Mouse (Mus musculus) liver, embryonic 14.5 days (tissue): ENCODE data around the gene Nucb1. TPM values are rescaled to one million over a fixed set of nuclear protein-coding genes. Genes with fewer than 3 reads are reported as not detected.
"Not testable (repeated sequence)": the region's sequence is repeated elsewhere in the genome, so short reads cannot be mapped to it uniquely, and the experiment has no call there.

ENCODE experiments used
- ATAC-seq: fragments of 200-750 bp; cut with Nextera tagmentation; 2 replicates; pipeline ENCODE4 v1.8.0; 2017; ENCODE audit warnings: moderate number of reproducible peaks, mild to moderate bottlenecking, moderate library complexity; ENCODE audit not compliant: insufficient read depth
- DNase-seq, 3 experiments: peaks; one replicate each; pipeline ENCODE4 v3.0.0-alpha.2; 2012 to 2013; ENCODE audit warnings: low read depth in 3 of 3, low spot score in 3 of 3
- H3K27ac ChIP-seq: fragments of 300-500 bp; sonication (generic); 2 replicates; pipeline ENCODE4 v1.5.1; 2014; ENCODE audit warnings: moderate library complexity, mild to moderate bottlenecking, control low read depth, inconsistent platforms
- H3K27me3 ChIP-seq: fragments of 300-500 bp; sonication (generic); 2 replicates; pipeline ENCODE4 v1.6.1; 2014; ENCODE audit warnings: mild to moderate bottlenecking, low read length, moderate library complexity; ENCODE audit not compliant: control insufficient read depth, insufficient read depth
- H3K36me3 ChIP-seq: fragments of 300-500 bp; sonication (generic); replicated peaks from 2 replicates; pipeline ENCODE4 v1.6.1; 2014; ENCODE audit warnings: low read depth; ENCODE audit not compliant: control insufficient read depth, insufficient read depth
- H3K4me1 ChIP-seq, 2 experiments: fragments of 200-500 bp in 1 of 2; fragments of 300-500 bp in 1 of 2; sonication (generic) in 1 of 2; replicated peaks; 2 replicates each; pipeline ENCODE4 v1.6.1; 2012 to 2014; ENCODE audit warnings: antibody characterized with exemption in 1 of 2, inconsistent platforms in 1 of 2, low read length in 1 of 2; ENCODE audit not compliant: control insufficient read depth in 2 of 2, insufficient read depth in 2 of 2
- H3K4me2 ChIP-seq: fragments of 300-500 bp; sonication (generic); 2 replicates; pipeline ENCODE4 v1.6.1; 2014; ENCODE audit warnings: low read depth, mild to moderate bottlenecking, control low read depth, moderate library complexity
- H3K4me3 ChIP-seq, 2 experiments: fragments of 200-500 bp in 1 of 2; fragments of 300-500 bp in 1 of 2; sonication (generic) in 1 of 2; 2 replicates each; pipeline ENCODE4 v1.5.1; 2012 to 2014; ENCODE audit warnings: low read depth in 2 of 2, low read length in 2 of 2, mild to moderate bottlenecking in 2 of 2, control low read depth in 1 of 2, inconsistent platforms in 1 of 2, moderate library complexity in 1 of 2; ENCODE audit not compliant: insufficient read depth in 1 of 2
- H3K9ac ChIP-seq: fragments of 300-500 bp; sonication (generic); replicated peaks from 2 replicates; pipeline ENCODE4 v1.6.1; 2014; ENCODE audit warnings: mild to moderate bottlenecking, control low read depth, moderate library complexity
- H3K9me3 ChIP-seq: fragments of 300-500 bp; sonication (generic); 2 replicates; pipeline ENCODE4 v1.6.1; 2016; ENCODE audit warnings: low read length, mixed read lengths; ENCODE audit not compliant: control insufficient read depth
- CTCF ChIP-seq: IDR thresholded peaks from 2 replicates; pipeline ENCODE4 v1.5.1; 2016; ENCODE audit warnings: antibody characterized with exemption, low read depth, control low read depth
- EP300 ChIP-seq: IDR thresholded peaks from 2 replicates; pipeline ENCODE4 v1.6.1; 2016; ENCODE audit warnings: antibody characterized with exemption, low read depth
- WGBS: fragments of 180-500 bp; shearing (Covaris S2); extraction: QIAGEN DNeasy Blood & Tissue Kit; methylation state at CpG from one replicate; pipeline ENCODE4 v1.1.7; 2014; ENCODE audit not compliant: insufficient replicate concordance; 5-methylcytosine and 5-hydroxymethylcytosine counted together
- polyA plus RNA-seq, 2 experiments: library from polyadenylated mRNA; depleted of rRNA in 1 of 2; stranded (reverse) in 1 of 2; unstranded in 1 of 2; fragments of >200 nt; fragmentation: Nextera tagmentation in 1 of 2; extraction: Ambion mirVana in 1 of 2; gene quantifications; 2 replicates each; pipeline versions ENCODE4 v1.2.1 to v1.2.3; 2012 to 2014

Gene Nucb1
- polyA plus RNA-seq, 2 experiments, result 58.8 to 81.7 TPM

- Histone ChIP-seq H3K9ac (0 out of 2 replicates have a peak overlapping the region, but pooled peaks have one; percentile 9), H3K4me2 (peak overlapping the region; percentile 28; the same call in 1 of the 2 replicates), H3K4me1 (peaks cover 24 to 45% of the 10 kb centered on the region in 2 experiments), H3K27me3 (no peaks in the 10 kb centered on the region), H3K4me3 (no peak overlapping the region), H3K9me3 (no peaks in the 10 kb centered on the region), H3K27ac (no peak overlapping the region), H3K36me3 (no peaks in the 10 kb centered on the region)
- ATAC-seq (peak; percentile 56), DNase-seq (peak in 1 of 3 experiments; percentile 51)
- 16% methylated on average over 7 of the region's 7 CpGs for WGBS
- TF ChIP-seq EP300 (0 out of 2 replicates have a peak, but pooled peaks have one; percentile 9), CTCF (no peak)
Measured at GRCm38 (mm10) chr7:45486158-45486557, 24.0 kb downstream of the Nucb1 start.

GRCm38 (mm10) chr7:45484985-45485384 is 25.2 kb downstream of the Nucb1 start:
- not testable (repeated sequence) for H3K4me2 ChIP-seq, H3K36me3 ChIP-seq, H3K27ac ChIP-seq, H3K9me3 ChIP-seq, H3K9ac ChIP-seq, DNase-seq, H3K27me3 ChIP-seq, ATAC-seq, H3K4me3 ChIP-seq
- WGBS, result 79% methylated on average over 5 of the region's 5 CpGs
- peaks cover 22 to 35% of the 10 kb centered on the region in 2 experiments for H3K4me1 ChIP-seq

GRCm38 (mm10) chr7:45482166-45482565 is 28.0 kb downstream of the Nucb1 start:
- Histone ChIP-seq H3K9ac (no peak overlapping the region), H3K27ac (no peak overlapping the region), H3K36me3 (no peaks in the 10 kb centered on the region), H3K27me3 (no peaks in the 10 kb centered on the region), H3K9me3 (no peaks in the 10 kb centered on the region), H3K4me1 (peaks cover 10 to 20% of the 10 kb centered on the region in 2 experiments; a peak in 3 of 4 replicates), H3K4me3 (no peak overlapping the region), H3K4me2 (no peak overlapping the region)
- no peak for TF ChIP-seq CTCF
- DNase-seq (no peak), ATAC-seq (no peak)
- WGBS, result 9% methylated on average over 1 of the region's 1 CpGs

- ATAC-seq, result peak; percentile 72
Measured at GRCm38 (mm10) chr7:45481374-45481927, 28.8 kb downstream of the Nucb1 start, which contains the start of gene Tulp2. Gene Tulp2, plus strand, starts transcription at chr7:45481877.

GRCm38 (mm10) chr7:45480310-45480709 is 29.9 kb downstream of the Nucb1 start:
- not testable (repeated sequence) for H3K4me3 ChIP-seq, H3K36me3 ChIP-seq, H3K27ac ChIP-seq, H3K9ac ChIP-seq, ATAC-seq, H3K4me2 ChIP-seq, H3K9me3 ChIP-seq, H3K27me3 ChIP-seq, DNase-seq
- WGBS, result 66% methylated on average over 3 of the region's 4 CpGs
- H3K4me1 ChIP-seq, result peaks cover 7 to 17% of the 10 kb centered on the region in 2 experiments

More at GRCm38 (mm10) chr7:45481374-45481927, 28.8 kb downstream of the Nucb1 start, which contains the start of gene Tulp2:
- H3K9ac ChIP-seq, result no peak within 1 kb of the TSS
- DNase-seq, result peak in 1 of 3 experiments; percentile 51
- no peaks in the 10 kb centered on the region for H3K27me3 ChIP-seq
- H3K4me1 ChIP-seq, result peaks cover 7 to 15% of the 10 kb centered on the region in 2 experiments; a peak in 3 of 4 replicates
- no peak within 1 kb of the TSS for H3K27ac ChIP-seq
- no peak within 1 kb of the TSS for H3K4me3 ChIP-seq
- TF ChIP-seq EP300, result no peak
- no peak for TF ChIP-seq CTCF
- 34% methylated on average over 15 of the region's 15 CpGs for WGBS
- no peaks in the 10 kb centered on the region for H3K9me3 ChIP-seq
- H3K4me2 ChIP-seq, result no peak within 1 kb of the TSS
- no peaks in the 10 kb centered on the region for H3K36me3 ChIP-seq
